Mouse (Mus musculus): ENCODE data around the gene Gm12184. TPM values are rescaled to one million over a fixed set of nuclear protein-coding genes. Genes with fewer than 3 reads are reported as not detected.
A peak's percentile ranks its signal among the peaks of the same experiment; 100 is the strongest.
"Not testable (repeated sequence)": the region's sequence is repeated elsewhere in the genome, so short reads cannot be mapped to it uniquely, and the experiment has no call there.

The Gm12184 gene
- polyA plus RNA-seq, 1 experiment from 2014 or later = 1.2 TPM

- no peaks in the 10 kb centered on the region for H3K36me3 ChIP-seq
- DNase-seq = peak; percentile 89
- peak overlapping the region; percentile 77 for H3K4me2 ChIP-seq
- ATAC-seq (ENCODE audit: low read depth) = peak; percentile 84
- peaks cover 35% of the 10 kb centered on the region for H3K27me3 ChIP-seq
- H3K4me3 ChIP-seq (replicated peaks) = peak overlapping the region; percentile 66
- under 1% methylated on average over 30 of the region's 30 CpGs for WGBS (ENCODE audit: insufficient replicate concordance)
- peak overlapping the region; percentile 74 for H3K9ac ChIP-seq
- H3K27ac ChIP-seq = peak overlapping the region; percentile 60
- peaks cover 37% of the 10 kb centered on the region for H3K4me1 ChIP-seq (replicated peaks)
- H3K9me3 ChIP-seq (replicated peaks) = no peaks in the 10 kb centered on the region
Observed at GRCm38 (mm10) chr11:48833731-48834639, 7.5 kb upstream of the Gm12184 start.

DNA sequence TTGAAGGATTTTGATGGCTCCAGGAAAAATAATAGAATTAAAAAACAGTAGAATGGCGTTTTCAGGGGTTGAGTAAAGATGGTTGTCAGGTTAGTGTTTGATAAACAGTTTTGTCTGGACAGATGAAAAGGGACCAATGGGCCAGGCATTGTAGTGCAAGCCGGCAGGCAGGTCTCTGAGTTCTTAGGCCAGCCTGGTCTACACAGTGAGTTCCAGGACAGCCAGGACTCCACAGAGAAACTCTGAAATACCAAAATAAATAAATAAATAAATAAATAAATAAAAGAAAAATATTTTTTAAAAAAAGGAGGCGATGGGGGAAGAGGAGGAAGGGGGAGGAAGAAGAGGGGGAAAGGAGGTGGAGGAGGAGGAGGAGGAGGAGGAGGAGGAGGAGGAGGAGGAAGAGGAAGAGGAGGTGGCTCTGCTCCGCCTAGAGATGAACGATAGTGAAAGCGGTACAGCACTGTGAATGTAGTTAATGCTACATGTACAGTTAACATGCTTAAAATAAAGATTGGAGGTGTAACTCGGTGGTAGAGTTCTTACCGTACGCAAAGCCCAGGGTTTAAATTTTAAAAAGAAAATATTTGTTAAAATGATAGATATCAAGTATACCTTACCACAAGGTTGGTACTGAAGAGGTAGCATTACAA, 6.7 kb upstream of the Gm12184 start:
- ATAC-seq (ENCODE audit: low read depth) (peak; percentile 71), DNase-seq (no peak)
- H3K27ac ChIP-seq = peak overlapping the region; percentile 54
- H3K4me2 ChIP-seq = peak overlapping the region; percentile 77
- peak overlapping the region; percentile 41; the same call in 1 of the 2 replicates for H3K9ac ChIP-seq
- 17% methylated on average over 8 of the region's 9 CpGs for WGBS (ENCODE audit: insufficient replicate concordance)
- peak overlapping the region; percentile 66 for H3K4me3 ChIP-seq (replicated peaks)
- H3K4me1 ChIP-seq (replicated peaks) = peaks cover 32% of the 10 kb centered on the region
- H3K9me3 ChIP-seq (replicated peaks) = no peaks in the 10 kb centered on the region
- H3K27me3 ChIP-seq = peaks cover 30% of the 10 kb centered on the region
- H3K36me3 ChIP-seq = no peaks in the 10 kb centered on the region

DNA sequence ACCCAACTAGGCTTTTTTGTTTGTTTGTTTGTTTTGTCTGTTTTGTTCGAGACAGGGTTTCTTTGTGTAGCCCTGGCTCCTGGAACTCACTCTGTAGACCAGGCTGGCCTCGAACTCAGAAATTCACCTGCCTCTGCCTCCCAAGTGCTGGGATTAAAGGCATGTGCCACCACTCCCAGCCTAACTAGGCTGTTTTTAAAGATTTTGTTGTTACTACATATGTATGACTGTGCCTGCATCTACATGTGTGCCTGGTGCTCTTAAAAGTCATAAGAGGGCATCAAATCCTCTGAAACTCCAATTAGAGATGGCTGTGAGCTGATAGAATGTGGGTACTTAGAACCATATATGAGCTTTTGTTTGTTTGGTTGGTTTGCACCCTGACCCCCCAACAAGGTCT, 4.8 kb upstream of the Gm12184 start:
- ATAC-seq (ENCODE audit: low read depth) (no peak), DNase-seq (no peak)
- Histone ChIP-seq H3K9me3 (replicated peaks) (peaks cover 6% of the 10 kb centered on the region; the same call in 1 of the 2 replicates), H3K4me3 (replicated peaks) (no peak overlapping the region), H3K27ac (no peak overlapping the region), H3K27me3 (peaks cover 23% of the 10 kb centered on the region), H3K9ac (no peak overlapping the region), H3K36me3 (peaks cover 3% of the 10 kb centered on the region; the same call in 1 of the 2 replicates), H3K4me2 (no peak overlapping the region), H3K4me1 (replicated peaks) (peaks cover 26% of the 10 kb centered on the region)
- 50% methylated on average over 2 of the region's 2 CpGs for WGBS (ENCODE audit: insufficient replicate concordance)

DNA sequence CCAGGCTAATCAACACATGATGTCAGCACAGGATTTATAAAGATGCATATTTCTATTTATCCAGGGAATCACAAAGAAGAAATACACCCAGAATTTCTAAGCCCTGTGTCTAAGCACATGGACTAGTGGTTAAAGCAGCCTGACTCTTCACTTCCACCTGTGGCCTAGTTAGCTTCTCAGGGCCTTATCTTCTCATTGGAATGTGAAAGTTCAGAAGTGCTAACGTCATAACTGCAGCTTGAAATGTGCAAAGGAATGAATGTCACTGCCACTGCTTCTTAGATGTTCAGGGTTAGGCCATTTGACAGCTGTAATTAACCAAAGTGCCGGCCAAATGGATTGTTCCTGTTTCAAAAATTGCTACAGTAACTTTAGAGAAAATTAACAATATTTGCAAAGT, 3.8 kb upstream of the Gm12184 start:
- Histone ChIP-seq H3K27me3 (peaks cover 14% of the 10 kb centered on the region; the same call in 1 of the 2 replicates), H3K9me3 (replicated peaks) (peaks cover 6% of the 10 kb centered on the region; the same call in 1 of the 2 replicates)
- 41% methylated on average over 2 of the region's 2 CpGs for WGBS (ENCODE audit: insufficient replicate concordance)

GRCm38 (mm10) chr11:48827926-48828325, 1.5 kb upstream of the Gm12184 start:
- peaks cover 3% of the 10 kb centered on the region; the same call in 1 of the 2 replicates for H3K36me3 ChIP-seq
- H3K27ac ChIP-seq = no peak overlapping the region
- no peak for DNase-seq
- H3K9me3 ChIP-seq (replicated peaks) = peaks cover 6% of the 10 kb centered on the region; the same call in 1 of the 2 replicates
- H3K4me3 ChIP-seq (replicated peaks) = no peak overlapping the region
- peaks cover 27% of the 10 kb centered on the region for H3K27me3 ChIP-seq
- no peak overlapping the region for H3K9ac ChIP-seq
- no peak for ATAC-seq (ENCODE audit: low read depth)
- WGBS (ENCODE audit: insufficient replicate concordance) = 69% methylated on average over 6 of the region's 6 CpGs
- peaks cover 33% of the 10 kb centered on the region for H3K4me1 ChIP-seq (replicated peaks)
- no peak overlapping the region for H3K4me2 ChIP-seq

More for the DNA sequence above, 3.8 kb upstream of the Gm12184 start:
- no peak for ATAC-seq (ENCODE audit: low read depth)
- no peak overlapping the region for H3K4me2 ChIP-seq
- peaks cover 21% of the 10 kb centered on the region for H3K4me1 ChIP-seq (replicated peaks)
- no peak for DNase-seq
- H3K27ac ChIP-seq = no peak overlapping the region
- H3K4me3 ChIP-seq (replicated peaks) = no peak overlapping the region
- H3K9ac ChIP-seq = no peak overlapping the region
- peaks cover 3% of the 10 kb centered on the region; the same call in 1 of the 2 replicates for H3K36me3 ChIP-seq

- H3K4me1 ChIP-seq (replicated peaks) = peaks cover 34% of the 10 kb centered on the region
- WGBS (ENCODE audit: insufficient replicate concordance) = 6% methylated on average over 6 of the region's 6 CpGs
- H3K36me3 ChIP-seq = peaks cover 3% of the 10 kb centered on the region; the same call in 1 of the 2 replicates
- H3K27me3 ChIP-seq = peaks cover 27% of the 10 kb centered on the region
- peak overlapping the region; percentile 64 for H3K9ac ChIP-seq
- H3K4me3 ChIP-seq (replicated peaks) = peak overlapping the region; percentile 60
- DNase-seq (no peak), ATAC-seq (ENCODE audit: low read depth) (no peak)
- H3K27ac ChIP-seq = no peak overlapping the region
- H3K9me3 ChIP-seq (replicated peaks) = peaks cover 6% of the 10 kb centered on the region; the same call in 1 of the 2 replicates
- H3K4me2 ChIP-seq = peak overlapping the region; percentile 79
Observed at GRCm38 (mm10) chr11:48826752-48827096, 269 bp upstream of the Gm12184 start.

- Histone ChIP-seq H3K9me3 (replicated peaks) (peaks cover 6% of the 10 kb centered on the region; the same call in 1 of the 2 replicates), H3K9ac (peak overlapping the region; percentile 59), H3K36me3 (peaks cover 3% of the 10 kb centered on the region; the same call in 1 of the 2 replicates), H3K27ac (no peak overlapping the region), H3K4me3 (replicated peaks) (peak overlapping the region; percentile 61), H3K4me1 (replicated peaks) (peaks cover 51% of the 10 kb centered on the region), H3K27me3 (peaks cover 27% of the 10 kb centered on the region), H3K4me2 (peak overlapping the region; percentile 85)
- DNase-seq = no peak
- ATAC-seq (ENCODE audit: low read depth) = no peak
- WGBS (ENCODE audit: insufficient replicate concordance) = 7% methylated on average over 22 of the region's 22 CpGs
Observed at GRCm38 (mm10) chr11:48824311-48824830, 2.1 kb downstream of the Gm12184 start.

DNA sequence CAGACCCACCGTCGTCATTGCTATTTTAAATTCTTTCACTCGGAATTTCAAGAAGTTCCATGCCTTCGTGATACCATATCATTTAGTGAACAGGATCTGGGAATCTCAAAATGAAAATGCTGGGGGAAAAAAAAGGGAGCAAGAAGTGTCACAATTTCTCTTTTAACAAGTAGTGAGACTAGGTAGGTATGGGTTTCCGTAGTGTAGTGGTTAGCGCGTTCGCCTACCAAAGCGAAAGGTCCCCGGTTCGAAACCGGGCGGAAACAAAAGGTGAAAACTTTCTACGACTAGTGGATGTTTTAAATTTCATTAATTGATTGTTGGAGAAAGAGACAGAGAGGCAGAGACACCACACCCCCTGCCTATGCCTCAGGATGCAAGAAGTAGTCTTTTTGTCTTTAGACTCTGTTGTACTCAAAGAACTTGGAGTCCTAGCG, 2.9 kb downstream of the Gm12184 start:
- Histone ChIP-seq H3K4me3 (replicated peaks) (peak overlapping the region; percentile 61), H3K9ac (peak overlapping the region; percentile 59), H3K9me3 (replicated peaks) (peaks cover 6% of the 10 kb centered on the region; the same call in 1 of the 2 replicates), H3K27ac (no peak overlapping the region), H3K36me3 (peaks cover 3% of the 10 kb centered on the region; the same call in 1 of the 2 replicates), H3K4me1 (replicated peaks) (peaks cover 57% of the 10 kb centered on the region), H3K4me2 (peak overlapping the region; percentile 85), H3K27me3 (peaks cover 27% of the 10 kb centered on the region)
- ATAC-seq (ENCODE audit: low read depth) (peak; percentile 74), DNase-seq (peak; percentile 76)
- WGBS (ENCODE audit: insufficient replicate concordance) = under 1% methylated on average over 15 of the region's 15 CpGs

DNA sequence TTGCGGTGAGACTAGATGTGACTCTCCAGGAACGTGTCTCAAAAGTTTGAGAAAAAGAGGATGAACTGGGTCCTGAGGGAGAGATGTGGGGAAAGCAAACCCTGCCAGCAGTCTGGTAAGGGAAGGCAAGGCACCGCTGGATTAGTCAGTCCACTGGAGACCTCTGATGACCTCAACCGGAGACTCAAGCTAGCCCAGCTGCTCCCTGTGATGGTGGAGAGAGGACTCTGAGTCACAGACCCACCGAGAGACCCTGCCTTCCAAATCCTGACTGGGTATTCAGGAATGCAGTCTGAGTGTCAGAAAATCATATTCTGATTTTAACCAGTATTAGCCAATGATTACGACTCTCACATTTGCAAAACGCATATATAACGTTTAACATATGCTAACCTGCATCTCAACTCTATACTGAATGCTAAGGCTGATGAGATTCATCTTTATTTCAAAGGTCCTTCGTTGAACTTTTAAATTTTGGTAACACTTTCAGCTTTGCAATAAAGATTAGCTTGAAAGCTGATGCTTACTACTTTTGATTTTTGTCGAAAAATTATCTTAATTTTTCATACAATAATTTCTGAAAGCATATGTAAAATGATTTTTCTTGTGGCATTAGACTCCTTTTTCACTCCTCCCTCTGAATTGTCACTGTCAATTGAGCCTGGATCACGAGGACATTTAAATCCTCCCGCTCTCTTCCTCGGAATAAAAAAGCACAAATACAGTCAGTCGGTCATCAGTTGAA, 3.5 kb downstream of the Gm12184 start:
- no peak for DNase-seq
- H3K4me3 ChIP-seq (replicated peaks) = peak overlapping the region; percentile 61
- H3K27ac ChIP-seq = no peak overlapping the region
- H3K36me3 ChIP-seq = peaks cover 1% of the 10 kb centered on the region; the same call in 1 of the 2 replicates
- H3K9me3 ChIP-seq (replicated peaks) = peaks cover 4% of the 10 kb centered on the region; the same call in 1 of the 2 replicates
- H3K4me2 ChIP-seq = peak overlapping the region; percentile 85
- 31% methylated on average over 14 of the region's 14 CpGs for WGBS (ENCODE audit: insufficient replicate concordance)
- peaks cover 57% of the 10 kb centered on the region for H3K4me1 ChIP-seq (replicated peaks)
- ATAC-seq (ENCODE audit: low read depth) = no peak
- H3K27me3 ChIP-seq = peaks cover 26% of the 10 kb centered on the region
- peak overlapping the region; percentile 47; the same call in 1 of the 2 replicates for H3K9ac ChIP-seq

GRCm38 (mm10) chr11:48821299-48821698, 5.2 kb downstream of the Gm12184 start:
- not testable (repeated sequence) for DNase-seq; ATAC-seq (ENCODE audit: low read depth); H3K27ac ChIP-seq; H3K36me3 ChIP-seq; H3K4me2 ChIP-seq; H3K4me3 ChIP-seq (replicated peaks); H3K9ac ChIP-seq; H3K9me3 ChIP-seq (replicated peaks)
- peaks cover 49% of the 10 kb centered on the region for H3K4me1 ChIP-seq (replicated peaks)
- peaks cover 15% of the 10 kb centered on the region for H3K27me3 ChIP-seq
- 74% methylated on average over 14 of the region's 14 CpGs for WGBS (ENCODE audit: insufficient replicate concordance)

All from liver, embryonic 13.5 days (tissue).